Mouse (Mus musculus) heart, postnatal 0 days (tissue): Measurements from ENCODE around the gene Rdh14.
A peak's percentile ranks its signal among the peaks of the same experiment; 100 is the strongest.

Experiments used
- CTCF ChIP-seq: IDR thresholded peaks from 2 replicates; pipeline ENCODE4 v1.5.1; 2016; ENCODE audit warnings: antibody characterized with exemption, control low read depth, low read depth
- EP300 ChIP-seq: IDR thresholded peaks from 2 replicates; pipeline ENCODE4 v1.6.1; 2016; ENCODE audit warnings: antibody characterized with exemption, low read depth

GRCm38 (mm10) chr12:10350706-10351105 lies 39.9 kb upstream of the Rdh14 start:
- TF ChIP-seq CTCF: peak; percentile 18
- no peak for TF ChIP-seq EP300
